Mouse (Mus musculus): ENCODE results near the gene Ccdc24. TPM values are rescaled to one million over a fixed set of nuclear protein-coding genes. Genes with fewer than 3 reads are reported as not detected.

The Ccdc24 gene
- polyA plus RNA-seq (2012; ENCODE audit: low replicate concordance): not detected in 2 replicates

DNA sequence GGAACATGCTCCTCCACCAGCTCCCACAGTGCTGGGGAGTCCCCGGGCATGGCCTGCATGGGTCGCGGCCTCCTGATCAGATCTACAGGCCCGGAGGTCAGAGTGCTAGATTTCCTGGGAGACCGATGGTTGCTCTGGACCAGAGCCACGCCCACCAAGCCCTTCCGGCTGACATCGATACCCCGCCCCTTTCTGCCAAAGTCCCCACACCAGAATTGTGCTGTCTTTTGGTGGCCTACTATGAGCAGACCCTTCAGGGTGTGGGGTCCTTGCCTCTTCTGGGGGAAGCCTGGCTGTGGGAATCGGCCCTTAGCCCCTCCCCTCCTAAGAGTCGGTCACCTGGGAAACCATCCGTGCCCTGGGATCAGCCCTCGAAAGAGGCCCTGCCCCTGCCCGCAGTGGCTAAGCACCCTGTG is at the start of gene Ccdc24:
TSS of gene Ccdc24 (minus strand) at position 87 of the 416 bp plus-strand sequence.

DNA sequence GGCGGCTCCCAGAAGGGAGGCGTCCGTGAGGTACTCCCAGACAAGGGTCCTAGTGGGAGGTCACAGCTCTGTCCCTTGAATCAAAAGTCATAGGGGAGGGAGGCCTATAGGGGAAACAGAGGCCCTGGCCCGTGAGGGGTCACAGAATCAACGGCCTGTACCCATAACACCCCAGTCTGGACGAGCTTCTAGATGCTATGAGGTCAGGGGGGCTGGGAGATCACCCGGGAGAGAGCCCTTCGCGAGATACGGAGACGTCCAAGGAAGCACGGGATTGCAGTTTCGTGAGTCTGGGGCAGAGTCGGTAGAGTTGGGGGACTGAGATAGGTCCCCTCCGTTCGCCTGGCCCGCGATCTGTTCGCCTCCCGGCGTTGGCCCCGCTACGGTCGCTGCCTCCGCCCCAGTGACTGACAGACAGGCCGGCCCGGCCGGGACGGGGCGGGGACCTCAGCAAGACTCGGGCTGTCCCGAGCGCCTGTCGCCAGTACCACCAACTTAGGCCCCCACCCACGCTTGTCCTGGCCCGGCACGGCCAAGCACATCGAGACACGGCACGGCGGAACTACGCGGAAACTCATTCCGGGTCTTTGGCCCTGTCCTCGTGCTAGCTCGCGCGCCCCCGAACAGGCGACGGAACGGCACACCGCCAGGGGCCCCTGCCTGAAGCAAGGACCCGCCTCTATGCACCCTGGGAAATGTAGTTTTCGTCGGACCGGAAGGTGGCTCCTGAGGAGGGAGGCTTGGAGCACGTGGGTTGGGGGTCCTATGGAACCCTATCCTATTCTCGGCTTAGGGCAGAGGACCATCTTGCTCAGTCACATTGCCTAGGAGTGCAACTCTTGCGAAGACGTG is 42.5 kb upstream of the Ccdc24 start, which contains the start of gene Ipo13:
TSS of gene Ipo13 (minus strand) at position 409 of the 852 bp plus-strand sequence.

DNA sequence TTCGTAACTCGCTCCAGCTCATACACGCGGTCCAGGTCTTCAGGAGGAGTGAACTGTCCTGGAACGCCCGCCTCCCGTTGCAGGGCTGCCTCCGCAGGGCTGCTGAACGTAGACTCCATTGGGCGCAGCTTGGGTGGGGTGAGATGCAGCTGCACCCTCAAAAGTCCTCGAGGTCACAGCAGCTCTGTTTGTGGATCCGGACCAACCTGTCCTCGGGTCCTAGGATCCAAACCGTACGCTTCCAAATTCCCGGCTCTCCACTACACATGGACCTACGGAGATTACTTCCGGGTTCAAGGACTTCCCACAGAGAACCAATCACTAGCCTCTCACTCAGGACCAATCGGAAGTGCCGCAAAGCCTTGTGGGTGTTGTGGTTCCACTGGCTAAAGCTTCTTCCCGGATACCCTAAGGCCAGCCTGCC is 19.4 kb upstream of the Ccdc24 start, which contains the start of gene Dph2:
TSS of gene Dph2 (minus strand) at position 295 of the 424 bp plus-strand sequence.

DNA sequence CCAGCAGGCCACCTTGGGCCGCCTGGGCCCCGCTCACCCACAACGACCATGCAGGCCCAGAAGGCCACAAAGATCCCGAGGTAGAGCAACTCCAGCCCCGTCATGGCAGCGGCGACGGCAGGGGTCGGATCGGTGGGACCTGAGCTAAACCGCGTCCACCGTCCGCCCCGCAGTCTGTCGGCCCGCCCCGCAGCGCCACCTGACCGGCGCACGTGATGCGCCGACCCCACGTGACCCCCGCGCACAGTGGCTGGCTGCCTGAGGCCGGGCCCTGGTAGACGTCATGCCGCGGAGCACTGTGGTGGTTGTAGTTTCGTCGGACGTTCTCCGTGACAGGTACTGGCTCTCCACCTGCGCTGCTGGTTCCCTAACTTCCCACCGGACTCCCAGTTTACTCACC is 14.8 kb upstream of the Ccdc24 start, which contains the start of gene Atp6v0b:
TSS of gene Atp6v0b (minus strand) at position 201 of the 400 bp plus-strand sequence.

DNA sequence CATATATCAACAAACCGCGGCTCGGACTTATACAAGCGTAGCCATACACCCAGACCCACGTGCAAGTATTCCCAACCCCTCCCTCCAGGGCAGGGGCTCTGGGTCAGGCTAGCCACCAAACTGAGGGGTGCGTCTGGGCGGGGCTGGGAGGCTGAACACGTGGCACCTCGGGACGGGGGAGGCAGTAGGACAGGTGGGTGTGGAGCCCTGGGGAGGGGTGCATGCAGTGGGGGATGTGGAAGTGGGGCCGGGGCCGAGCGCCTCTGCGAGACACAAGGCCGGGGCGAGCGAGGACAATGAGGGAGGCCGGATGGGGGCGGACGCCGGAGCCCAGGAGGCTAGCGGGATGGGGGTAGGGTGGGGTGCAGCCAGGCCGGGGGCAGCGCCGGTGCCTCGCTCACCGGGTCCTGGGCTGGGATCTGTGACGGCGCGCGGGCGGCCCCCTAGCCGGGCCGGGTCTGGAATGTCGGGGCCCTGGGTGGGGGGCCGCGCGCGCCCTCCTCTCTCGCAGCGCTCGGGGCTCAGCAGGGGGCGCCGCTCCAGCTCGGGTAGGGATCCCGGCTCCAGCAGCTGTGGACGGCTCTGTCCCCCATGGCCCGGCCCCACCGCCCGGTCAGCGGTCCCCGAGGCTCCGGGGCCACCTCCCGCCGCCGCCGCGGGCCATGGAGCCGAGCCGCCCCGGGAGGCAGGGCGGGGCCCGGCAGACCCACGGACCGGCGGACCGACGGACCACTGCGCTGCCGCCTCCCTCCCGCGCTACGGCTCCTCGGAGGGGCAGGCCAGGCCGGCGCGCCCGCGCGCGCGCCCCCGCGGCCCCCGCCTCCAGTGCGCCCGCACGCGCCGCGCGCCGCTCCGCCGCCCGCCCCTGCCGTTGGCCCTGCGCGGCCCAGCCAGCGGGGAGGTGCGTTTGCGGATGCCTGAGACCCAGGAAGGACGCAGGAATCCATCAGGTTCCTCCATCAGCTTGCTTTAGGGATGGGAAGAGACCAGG is 10.6 kb upstream of the Ccdc24 start, which contains the start of gene B4galt2:
TSS of gene B4galt2 (minus strand) at position 787 of the 991 bp plus-strand sequence.

DNA sequence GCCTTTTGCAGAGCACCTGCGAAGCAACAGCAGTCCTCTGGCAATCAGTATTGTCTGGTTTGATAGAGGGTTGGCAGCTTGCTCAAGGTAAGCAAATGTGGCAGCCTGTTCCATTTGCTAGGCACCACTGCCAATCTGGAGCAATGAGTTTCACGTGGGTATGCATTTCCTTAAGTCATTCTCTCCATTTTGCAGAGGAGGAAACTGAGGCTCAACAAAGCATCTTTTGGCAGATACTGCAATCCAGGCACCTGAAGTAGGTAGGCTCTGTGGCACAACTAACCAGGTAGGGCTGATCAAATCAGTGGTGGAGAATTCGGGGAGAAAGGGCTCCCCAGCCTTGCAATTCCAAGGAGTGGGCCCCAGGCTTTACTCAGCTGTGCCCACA is 37.9 kb downstream of the Ccdc24 start, which contains the start of gene Slc6a9:
TSS of gene Slc6a9 (plus strand) at position 50 of the 388 bp plus-strand sequence.

Other genes with a start within 250 kb of the Ccdc24 start
- 24.4 and 26.2 TPM in 2 replicates for gene Dmap1, start 190.3 kb downstream of the Ccdc24 start, polyA plus RNA-seq (2012; ENCODE audit: low replicate concordance)
- not detected in 2 replicates for gene Gm12845, start 148.1 kb downstream of the Ccdc24 start, polyA plus RNA-seq (2012; ENCODE audit: low replicate concordance)
- gene Klf17, start 106.9 kb downstream of the Ccdc24 start, polyA plus RNA-seq (2012; ENCODE audit: low replicate concordance): not detected in 2 replicates
- gene Slc6a9, start 38.1 kb downstream of the Ccdc24 start, polyA plus RNA-seq (2012; ENCODE audit: low replicate concordance): 3.1 and 32.2 TPM in 2 replicates
- gene B4galt2, start 10.9 kb upstream of the Ccdc24 start, polyA plus RNA-seq (2012; ENCODE audit: low replicate concordance): 1.1 and 1.3 TPM in 2 replicates
- 76.1 and 320 TPM in 2 replicates for gene Atp6v0b, start 14.8 kb upstream of the Ccdc24 start, polyA plus RNA-seq (2012; ENCODE audit: low replicate concordance)
- gene Dph2, start 19.5 kb upstream of the Ccdc24 start, polyA plus RNA-seq (2012; ENCODE audit: low replicate concordance): 10.7 and 16.8 TPM in 2 replicates
- 23.0 and 26.8 TPM in 2 replicates for gene Ipo13, start 42.4 kb upstream of the Ccdc24 start, polyA plus RNA-seq (2012; ENCODE audit: low replicate concordance)
- 1.4 TPM in 1 of 2 replicates, not detected in the other for gene Artn, start 57.2 kb upstream of the Ccdc24 start, polyA plus RNA-seq (2012; ENCODE audit: low replicate concordance)